Mouse (Mus musculus): ENCODE measurements around the gene Atp5j.

The Atp5j gene

GRCm38 (mm10) chr16:84807874-84808273 is 27.6 kb downstream of the Atp5j start:
- in situ Hi-C loops (cut with MboI): no loop called here

GRCm38 (mm10) chr16:84806175-84806574 is 29.2 kb downstream of the Atp5j start:
- in situ Hi-C loops (cut with MboI): no loop called here

- in situ Hi-C loops (cut with MboI): no loop called here
These were observed 30.6 kb downstream of the Atp5j start for GRCm38 (mm10) chr16:84804866-84805265.

- in situ Hi-C loops (cut with MboI): no loop called here
These were observed 33.2 kb downstream of the Atp5j start for GRCm38 (mm10) chr16:84802217-84802616.

GRCm38 (mm10) chr16:84800038-84800437 is 35.4 kb downstream of the Atp5j start:
- in situ Hi-C loops (cut with MboI): no loop called here

GRCm38 (mm10) chr16:84796678-84797077 is 38.7 kb downstream of the Atp5j start:
- in situ Hi-C loops (cut with MboI): no loop called here

- in situ Hi-C loops (cut with MboI): no loop called here
These were observed 40.1 kb downstream of the Atp5j start for GRCm38 (mm10) chr16:84795337-84795736.

GRCm38 (mm10) chr16:84793401-84793800 is 42.0 kb downstream of the Atp5j start:
- in situ Hi-C loops (cut with MboI): no loop called here

GRCm38 (mm10) chr16:84790595-84791165 is 44.7 kb downstream of the Atp5j start:
- in situ Hi-C loops (cut with MboI): no loop called here

- in situ Hi-C loops (cut with MboI): no loop called here
These were observed 50.5 kb downstream of the Atp5j start for GRCm38 (mm10) chr16:84784966-84785365.

GRCm38 (mm10) chr16:84783279-84783678 is 52.1 kb downstream of the Atp5j start:
- in situ Hi-C loops (cut with MboI): no loop called here

GRCm38 (mm10) chr16:84779718-84780117 is 55.7 kb downstream of the Atp5j start:
- in situ Hi-C loops (cut with MboI): no loop called here

GRCm38 (mm10) chr16:84778861-84779630 is 56.4 kb downstream of the Atp5j start:
- in situ Hi-C loops (cut with MboI): no loop called here

GRCm38 (mm10) chr16:84778431-84778830 is 57.0 kb downstream of the Atp5j start:
- in situ Hi-C loops (cut with MboI): no loop called here
